Mouse (Mus musculus): ENCODE results near the gene Hk2.

Gene Hk2

DNA sequence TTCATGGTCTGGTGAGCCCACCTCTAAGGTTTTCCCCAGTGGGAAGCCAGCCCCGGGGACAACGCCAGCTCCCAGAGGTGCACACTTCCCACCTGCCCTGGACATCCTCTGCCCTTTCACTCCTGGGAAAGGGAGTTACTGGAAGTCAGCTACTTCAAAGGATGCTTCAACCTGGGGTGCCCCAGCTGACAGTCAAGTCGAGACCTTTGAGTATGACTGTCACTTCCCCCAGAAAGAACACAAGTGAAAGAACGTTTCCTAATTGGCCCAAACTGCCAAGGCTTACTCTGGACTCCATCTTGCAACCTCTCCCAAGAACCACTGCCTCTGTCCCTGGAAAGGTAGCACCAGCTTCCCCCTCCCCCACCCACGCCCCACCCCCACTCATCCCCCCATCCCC, 4.5 kb downstream of the Hk2 start:
- DNase-seq: no peak

DNA sequence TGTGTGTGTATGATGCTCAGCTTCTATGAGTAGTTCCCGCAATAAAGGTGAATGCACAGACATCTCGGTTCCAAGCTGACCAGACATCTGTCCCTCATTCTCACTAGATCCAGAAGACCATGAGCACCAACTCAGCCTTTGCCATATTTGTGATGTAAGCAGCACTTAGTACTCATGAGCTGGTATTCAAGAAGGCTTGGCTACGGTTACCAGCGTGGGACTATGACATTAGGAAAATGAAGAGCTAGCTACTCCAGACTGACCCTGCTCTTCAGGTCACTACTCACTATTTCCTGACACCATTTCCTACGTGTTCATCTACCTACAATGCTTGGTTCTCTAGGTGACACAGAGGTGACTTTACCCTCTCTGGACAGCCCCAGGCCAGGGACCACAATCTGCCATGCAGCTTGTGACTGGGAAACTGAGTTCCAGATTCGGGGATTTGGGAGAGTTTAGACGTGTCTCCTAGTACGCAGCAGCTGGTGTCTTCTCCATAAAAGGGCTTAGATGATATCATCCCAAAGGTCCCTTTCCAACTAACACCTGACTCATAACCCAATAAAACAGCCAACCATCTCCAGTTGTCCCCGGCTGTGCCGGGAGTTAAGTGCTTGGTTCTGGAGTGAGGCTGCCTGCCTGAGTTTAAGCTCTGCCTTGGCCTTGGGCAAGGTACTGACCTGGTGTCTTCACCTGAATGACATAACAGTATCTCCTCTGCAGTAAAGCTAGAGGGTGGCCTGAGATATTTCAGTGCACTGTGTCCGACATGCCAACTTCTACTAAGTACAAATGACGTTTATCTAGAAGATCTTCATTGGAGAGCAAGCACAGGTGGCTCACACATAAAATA, 6.3 kb downstream of the Hk2 start:
- DNase-seq: no peak

DNA sequence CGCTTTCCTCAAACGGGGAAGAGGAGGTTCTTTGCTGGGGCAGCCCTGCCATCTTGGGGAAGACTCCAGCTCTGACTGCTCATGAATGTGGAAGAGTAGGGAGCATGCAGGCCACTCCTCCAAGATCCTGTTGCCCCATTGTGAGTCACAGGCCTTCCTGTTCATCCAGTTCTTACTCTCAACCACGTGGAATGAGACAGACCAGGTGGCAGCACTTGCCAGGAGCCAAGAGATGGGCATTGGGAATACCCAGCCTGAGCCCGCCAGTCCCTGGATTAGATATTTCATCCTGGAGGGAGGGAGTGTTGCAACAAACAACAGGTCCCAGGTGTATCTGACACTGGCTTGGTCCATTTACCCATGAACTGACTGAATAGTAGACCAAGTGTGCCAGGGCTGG, 7.6 kb downstream of the Hk2 start:
- DNase-seq: no peak

GRCm38 (mm10) chr6:82765261-82765660, 9.0 kb downstream of the Hk2 start:
- DNase-seq: no peak

- DNase-seq: no peak
Observed at GRCm38 (mm10) chr6:82763871-82764503, 10.3 kb downstream of the Hk2 start.

- DNase-seq: no peak
Observed at GRCm38 (mm10) chr6:82762728-82763127, 11.5 kb downstream of the Hk2 start.

DNA sequence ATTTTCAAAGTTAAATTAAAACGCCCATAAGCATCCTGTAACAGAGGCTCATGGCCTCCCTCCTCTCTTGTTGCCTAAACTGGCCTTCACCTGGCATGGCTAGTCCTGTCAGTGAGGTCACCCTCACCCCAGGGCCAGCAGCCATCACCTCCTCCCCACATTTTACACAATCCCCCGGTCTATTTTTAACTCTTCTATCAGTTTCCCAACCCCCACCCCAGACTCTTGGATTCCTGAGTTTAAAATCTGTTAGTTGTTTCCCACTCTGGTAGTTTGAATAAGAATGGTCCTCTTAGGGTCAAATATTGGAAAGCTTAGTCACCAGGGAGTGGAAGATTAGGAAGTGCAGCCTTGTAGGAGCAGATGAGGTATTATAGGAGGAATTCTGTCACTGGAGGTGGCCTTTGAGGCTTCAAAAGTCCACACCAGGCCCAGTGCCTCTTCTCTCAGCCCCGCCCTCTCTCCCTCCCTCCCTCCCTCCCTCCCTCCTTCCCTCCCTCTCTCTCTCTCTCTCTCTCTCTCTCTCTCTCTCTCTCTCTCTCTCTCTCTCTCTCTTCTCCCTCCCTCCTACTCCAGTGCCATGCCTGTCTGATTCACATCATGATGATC, 13.4 kb downstream of the Hk2 start:
- DNase-seq: no peak

- no peak for DNase-seq
Observed at GRCm38 (mm10) chr6:82759241-82759640, 15.0 kb downstream of the Hk2 start.

- no peak for DNase-seq
Observed at GRCm38 (mm10) chr6:82756799-82757210, 17.4 kb downstream of the Hk2 start.

DNA sequence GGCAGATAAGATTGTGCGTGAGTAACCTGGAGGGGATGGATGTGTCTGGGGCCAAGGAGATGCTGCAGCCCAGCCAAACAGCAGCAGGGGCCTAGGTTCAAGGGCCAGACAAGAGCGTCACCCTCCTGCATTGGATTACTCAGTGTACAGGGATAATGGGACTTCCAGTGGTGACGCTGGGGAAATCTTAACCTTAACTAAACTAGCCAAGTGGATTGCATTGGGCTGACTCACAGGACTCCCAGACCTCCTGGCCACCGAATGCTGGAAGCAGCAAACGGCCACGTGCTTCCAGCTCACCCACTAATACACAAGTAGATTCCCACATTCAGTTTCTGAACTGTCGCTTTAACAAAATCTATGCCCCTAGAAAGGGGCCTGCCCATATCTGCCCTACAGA, 18.0 kb downstream of the Hk2 start:
- DNase-seq: no peak

- no peak for DNase-seq
Observed at GRCm38 (mm10) chr6:82755338-82755737, 18.9 kb downstream of the Hk2 start.

DNA sequence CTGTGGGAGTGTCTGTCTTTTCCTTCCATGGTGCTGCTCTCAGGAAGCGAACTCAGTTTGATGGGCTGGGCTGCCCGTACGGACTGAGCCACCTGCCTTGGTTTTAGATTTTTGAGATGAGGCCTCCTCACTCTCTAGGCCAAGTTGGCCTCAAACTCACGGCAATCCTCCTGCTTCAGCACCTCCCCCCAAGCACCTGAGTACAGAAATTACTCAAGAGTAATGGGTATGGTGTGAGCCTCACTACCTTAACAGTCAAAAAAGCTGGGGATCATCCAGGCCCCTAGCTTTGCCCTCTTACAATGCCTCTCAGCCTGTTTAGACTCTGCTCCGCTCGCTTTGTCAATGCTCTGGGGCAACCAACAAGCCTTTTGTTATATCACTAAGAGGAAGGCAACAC, 19.5 kb downstream of the Hk2 start:
- no peak for DNase-seq

- DNase-seq: no peak
Observed at GRCm38 (mm10) chr6:82753638-82754361, 20.5 kb downstream of the Hk2 start.

- DNase-seq: no peak
Observed at GRCm38 (mm10) chr6:82753061-82753460, 21.2 kb downstream of the Hk2 start.

DNA sequence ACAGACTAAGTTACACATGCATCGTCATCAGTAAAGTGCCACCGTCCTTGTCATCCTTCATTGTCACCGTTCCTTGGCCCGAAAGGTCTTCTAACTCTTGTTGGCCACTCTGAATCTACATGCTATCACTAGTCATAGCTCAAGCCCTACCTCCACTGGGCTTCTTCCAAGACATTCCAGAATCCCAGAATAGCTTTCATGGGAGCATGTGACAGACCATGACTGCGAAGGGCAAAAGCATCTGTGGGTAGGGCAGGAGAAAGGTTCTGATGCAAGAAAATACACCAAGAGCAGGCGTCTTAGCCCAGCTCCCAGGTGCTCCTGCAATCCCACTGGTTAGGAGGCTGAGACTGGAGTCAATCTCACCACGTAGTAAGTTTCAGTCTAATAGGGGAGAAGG, 22.5 kb downstream of the Hk2 start:
- no peak for DNase-seq

DNA sequence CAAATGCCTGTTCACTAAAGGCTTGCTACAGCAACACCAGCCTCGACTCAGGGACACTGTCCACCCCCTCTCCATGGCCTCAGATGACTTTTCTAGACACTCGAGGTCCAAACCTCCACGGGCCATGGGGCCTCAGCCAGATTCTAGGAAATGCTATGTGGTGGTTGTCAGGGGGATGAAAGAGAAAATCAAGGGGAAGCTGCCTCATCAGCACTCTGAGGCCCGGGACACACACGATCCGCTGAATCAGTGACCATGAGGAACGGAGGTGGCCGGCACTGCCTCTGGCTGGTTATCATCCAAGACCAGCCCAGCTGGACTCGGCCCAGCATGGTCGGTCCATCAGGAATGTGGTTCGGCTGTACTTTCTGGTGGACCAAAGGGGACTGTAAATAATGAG, 23.2 kb downstream of the Hk2 start:
- no peak for DNase-seq

DNA sequence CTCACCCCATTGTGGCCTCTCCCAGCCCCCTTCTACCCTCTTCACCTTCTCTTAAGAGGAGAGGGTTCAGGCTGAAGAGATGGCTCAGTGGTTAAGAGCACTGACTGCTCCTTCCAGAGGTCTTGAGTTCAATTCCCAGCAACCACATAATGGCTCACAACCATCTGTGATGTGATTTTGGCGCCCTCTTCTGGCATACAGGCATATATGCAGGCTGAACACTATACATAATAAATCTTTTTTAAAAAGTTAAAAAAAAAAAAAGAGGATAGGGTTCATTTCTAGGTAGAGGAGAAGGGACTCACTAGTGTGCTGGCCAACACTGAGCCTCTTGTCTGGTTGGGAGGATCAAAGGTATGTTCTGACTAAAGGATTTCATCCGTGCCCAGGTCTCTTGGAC, 24.2 kb downstream of the Hk2 start:
- no peak for DNase-seq

GRCm38 (mm10) chr6:82748106-82748672, 26.1 kb downstream of the Hk2 start:
- no peak for DNase-seq

- no peak for DNase-seq
Observed at GRCm38 (mm10) chr6:82747085-82747484, 27.2 kb downstream of the Hk2 start.

GRCm38 (mm10) chr6:82744553-82744952, 29.7 kb downstream of the Hk2 start:
- DNase-seq: no peak

GRCm38 (mm10) chr6:82741518-82741880, 32.8 kb downstream of the Hk2 start:
- no peak for DNase-seq

DNA sequence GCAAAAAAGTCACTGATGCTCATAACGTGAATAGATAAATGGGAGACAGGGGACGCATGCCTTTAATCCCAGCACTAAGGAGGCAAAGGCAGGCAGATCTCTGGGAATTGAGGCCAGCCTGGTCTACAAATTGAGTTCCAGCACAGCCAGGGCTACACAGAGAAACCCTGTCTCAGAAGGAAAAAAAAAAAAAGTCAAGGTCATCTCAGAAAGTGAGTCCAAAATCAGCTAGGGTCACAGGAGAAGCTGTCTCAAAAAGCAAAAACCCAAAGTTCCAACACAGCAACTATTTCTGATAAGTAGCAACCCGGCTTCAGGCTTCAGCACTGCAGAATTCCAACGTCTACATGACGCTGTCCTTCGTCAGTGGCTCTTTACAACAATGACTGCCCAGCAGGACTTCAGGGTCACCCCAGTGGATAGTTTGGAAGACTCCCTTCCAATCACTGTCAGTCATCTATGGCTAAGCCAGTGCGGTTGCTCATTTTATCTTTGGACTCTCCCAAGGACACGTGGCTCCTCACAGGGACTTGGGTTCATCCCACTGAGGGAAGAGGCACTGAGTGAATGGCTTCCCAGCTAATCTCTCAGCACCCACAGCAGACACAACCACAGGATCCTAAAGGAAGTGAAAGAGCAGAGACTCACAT, 33.3 kb downstream of the Hk2 start:
- DNase-seq: no peak

GRCm38 (mm10) chr6:82740269-82740668, 34.0 kb downstream of the Hk2 start:
- DNase-seq: peak; percentile 87

Data from retina, postnatal 1 day (tissue).